Mouse (Mus musculus) liver, embryonic 16.5 days (tissue): ENCODE results near the gene Il27. TPM values are rescaled to one million over a fixed set of nuclear protein-coding genes. Genes with fewer than 3 reads are reported as not detected.

Source experiments
- microRNA-seq: library from miRNA; unstranded; fragments of <30 nt; microRNA quantifications from one replicate; pipeline ENCODE4, GENCODE M21; 2016
- polyA plus RNA-seq: library from polyadenylated mRNA; unstranded; fragments of >200 nt; fragmentation: Nextera tagmentation; extraction: Ambion mirVana; gene quantifications from 2 replicates; pipeline ENCODE4 v1.2.1, GENCODE M21; 2015

The Il27 gene
- polyA plus RNA-seq, 1 experiment from 2014 or later: 0.27 TPM

Small RNAs within 50 kb of the gene (microRNA-seq; reads per million reads assigned to microRNA genes)
- gene Mir7059: 1.2 reads per million

Other genes with a start within 250 kb of the Il27 start
- gene Lat, start 225.4 kb downstream of the Il27 start, polyA plus RNA-seq: 5.4 and 6.3 TPM in 2 replicates
- 16.1 and 18.3 TPM in 2 replicates for gene Spns1, start 217.5 kb downstream of the Il27 start, polyA plus RNA-seq
- gene Nfatc2ip, start 198.2 kb downstream of the Il27 start, polyA plus RNA-seq: 1.7 and 1.9 TPM in 2 replicates
- gene Cd19, start 180.1 kb downstream of the Il27 start, polyA plus RNA-seq: 3.6 and 4.7 TPM in 2 replicates
- 6.0 and 6.3 TPM in 2 replicates for gene Rabep2, start 166.2 kb downstream of the Il27 start, polyA plus RNA-seq
- 8.7 and 22.0 TPM in 2 replicates for gene Atp2a1, start 131.8 kb downstream of the Il27 start, polyA plus RNA-seq
- gene Sh2b1, start 119.5 kb downstream of the Il27 start, polyA plus RNA-seq: 14.2 and 14.5 TPM in 2 replicates
- gene Tufm, start 107.6 kb downstream of the Il27 start, polyA plus RNA-seq: 81.0 and 84.0 TPM in 2 replicates
- 21.6 and 24.5 TPM in 2 replicates for gene Atxn2l, start 91.5 kb downstream of the Il27 start, polyA plus RNA-seq
- 87.8 and 93.1 TPM in 2 replicates for gene Eif3c, start 28.5 kb downstream of the Il27 start, polyA plus RNA-seq
- gene Apobr, start 10.0 kb downstream of the Il27 start, polyA plus RNA-seq: 2.3 and 2.4 TPM in 2 replicates
- gene Cln3, start 9.1 kb downstream of the Il27 start, polyA plus RNA-seq: 11.7 and 11.9 TPM in 2 replicates
- 4.2 and 5.8 TPM in 2 replicates for gene Nupr1, start 35.9 kb upstream of the Il27 start, polyA plus RNA-seq
- 20.8 and 28.6 TPM in 2 replicates for gene Sgf29, start 54.4 kb upstream of the Il27 start, polyA plus RNA-seq
- 69.5 and 88.7 TPM in 2 replicates for gene Sult1a1, start 81.5 kb upstream of the Il27 start, polyA plus RNA-seq
- 72.6 and 78.4 TPM in 2 replicates for gene Bola2, start 100.5 kb upstream of the Il27 start, polyA plus RNA-seq
- gene Slx1b, start 100.8 kb upstream of the Il27 start, polyA plus RNA-seq: 2.4 and 2.8 TPM in 2 replicates
- gene Coro1a, start 112.8 kb upstream of the Il27 start, polyA plus RNA-seq: 98.9 and 105 TPM in 2 replicates
- gene Mapk3, start 164.7 kb upstream of the Il27 start, polyA plus RNA-seq: 19.6 and 22.3 TPM in 2 replicates
- 0.36 and 0.55 TPM in 2 replicates for gene Gdpd3, start 171.4 kb upstream of the Il27 start, polyA plus RNA-seq
- 102 and 119 TPM in 2 replicates for gene Ypel3, start 182.0 kb upstream of the Il27 start, polyA plus RNA-seq
- 0.90 and 1.3 TPM in 2 replicates for gene Tbx6, start 186.5 kb upstream of the Il27 start, polyA plus RNA-seq
- 82.2 and 91.1 TPM in 2 replicates for gene Ppp4c, start 197.6 kb upstream of the Il27 start, polyA plus RNA-seq
- not detected in 2 replicates for gene Fam57b, start 202.7 kb upstream of the Il27 start, polyA plus RNA-seq
- not detected in 2 replicates for gene 4930451I11Rik, start 236.7 kb upstream of the Il27 start, polyA plus RNA-seq